Comparison of ENCODE assay signal across 8 mouse cellular contexts in the genomic region with DNA sequence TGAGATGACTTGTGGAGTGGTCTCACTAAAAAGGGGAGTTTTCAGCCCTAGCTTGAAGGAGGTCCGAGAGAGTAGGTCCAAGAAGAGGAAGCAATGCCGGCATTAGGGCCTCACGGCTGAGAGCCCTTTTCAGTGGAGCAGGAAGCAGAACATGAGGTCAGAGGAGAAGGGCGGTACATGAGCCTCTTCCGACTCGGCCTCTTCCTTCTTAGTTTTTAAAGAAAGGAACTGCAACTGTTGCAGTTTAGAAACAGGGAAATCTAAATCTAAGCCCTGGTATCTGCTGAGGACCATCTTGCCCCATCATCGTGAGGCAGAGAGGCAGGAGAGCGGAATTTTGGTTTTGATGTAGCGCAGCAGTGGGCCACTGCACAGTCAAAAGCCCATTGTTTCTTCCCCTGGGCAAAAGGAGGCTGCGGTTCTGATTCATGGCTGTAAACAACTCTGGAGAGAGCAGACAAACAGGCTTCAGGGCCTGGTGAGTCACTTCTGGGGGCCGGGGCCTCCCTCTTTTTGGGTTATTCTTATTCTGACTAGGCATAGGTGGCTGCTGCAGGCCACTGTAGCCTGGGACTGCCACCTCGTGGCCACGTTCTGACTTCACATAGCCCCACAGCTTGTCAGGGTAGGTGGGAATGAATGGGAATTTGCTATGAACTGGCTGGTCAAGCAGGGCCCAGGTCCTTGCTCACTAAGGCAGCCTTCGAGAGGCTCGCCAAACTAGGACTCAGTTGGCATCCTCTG. TPM values are rescaled to one million over a fixed set of nuclear protein-coding genes. Genes with fewer than 3 reads are reported as not detected.
DNase-seq lines count a peak whose midpoint lies in the region; ATAC-seq and TF ChIP-seq lines count a peak whose summit lies in the region.

TSS of gene Slc25a45 (plus strand) at position 191 of the 744 bp plus-strand sequence.

- H3K9me3 ChIP-seq in G1E (replicated peaks): no peaks in the 10 kb centered on the region
- H3K9me3 ChIP-seq in forebrain, embryonic 16.5 days (ENCODE audit: control insufficient read depth, low read length): no peaks in the 10 kb centered on the region

- peak; percentile 64 for DNase-seq in G1E (ENCODE audit: low spot score)
- peak; percentile 74 for DNase-seq in cerebellum, adult 11-12 months
- peak; percentile 51 for DNase-seq in heart, postnatal 25 days (ENCODE audit: low spot score)
- peak; percentile 68 to 75 for DNase-seq in layer of hippocampus, adult 2 months (ENCODE audit: low spot score in 2 of 2)
- peak; percentile 70 for DNase-seq in lung, adult 2 months
- DNase-seq in thymus, postnatal 0 days (ENCODE audit: low spot score): peak; percentile 79

- H3K36me3 ChIP-seq in G1E (replicated peaks): peaks cover 11% of the 10 kb centered on the region
- H3K36me3 ChIP-seq in forebrain, embryonic 16.5 days (ENCODE audit: control insufficient read depth, insufficient read depth): no peaks in the 10 kb centered on the region

- peaks cover 2% of the 10 kb centered on the region; the same call in 1 of the 2 replicates for H3K27me3 ChIP-seq in G1E (ENCODE audit: insufficient read depth, low read length)
- H3K27me3 ChIP-seq in forebrain, embryonic 16.5 days (replicated peaks; ENCODE audit: control insufficient read depth, insufficient read depth, low read length): no peaks in the 10 kb centered on the region

- peak within 1 kb of the TSS; percentile 44 for H3K9ac ChIP-seq in forebrain, embryonic 16.5 days (replicated peaks; ENCODE audit: low read depth, low read length)

- TF ChIP-seq CTCF in G1E (IDR thresholded peaks at IDR 0.05; ENCODE audit: low read depth, low read length): peak; percentile 41
- peak; percentile 88 for TF ChIP-seq CTCF in layer of hippocampus, adult 2 months (conservative IDR thresholded peaks at IDR 0.05)
- peak; percentile 88 for TF ChIP-seq CTCF in lung, adult 2 months (IDR thresholded peaks at IDR 0.05; ENCODE audit: insufficient read depth, low read length)
- peak; percentile 61; the same call in 1 of the 2 replicates for TF ChIP-seq CTCF in olfactory bulb, adult 2 months (IDR thresholded peaks at IDR 0.05; ENCODE audit: insufficient read depth, low read depth, low read length)

- no peak within 1 kb of the TSS for H3K4me2 ChIP-seq in forebrain, embryonic 16.5 days (ENCODE audit: low read length)

- H3K27ac ChIP-seq in forebrain, embryonic 16.5 days (ENCODE audit: low read length): 0 out of 2 replicates have a peak within 1 kb of the TSS, but pooled peaks have one; percentile 29
- peak within 1 kb of the TSS; percentile 89 for H3K27ac ChIP-seq in layer of hippocampus, adult 2 months
- peak within 1 kb of the TSS; percentile 81 for H3K27ac ChIP-seq in olfactory bulb, adult 2 months (ENCODE audit: insufficient read depth, low read depth, low read length)

- H3K4me1 ChIP-seq in G1E (ENCODE audit: insufficient read depth, low read depth, low read length): peaks cover 53% of the 10 kb centered on the region
- H3K4me1 ChIP-seq in forebrain, embryonic 16.5 days (replicated peaks; ENCODE audit: control insufficient read depth, insufficient read depth, low read length): peaks cover 15% of the 10 kb centered on the region
- H3K4me1 ChIP-seq in lung, adult 2 months (ENCODE audit: control insufficient read depth, insufficient read depth, low read length): peaks cover 14% of the 10 kb centered on the region
- peaks cover 32% of the 10 kb centered on the region for H3K4me1 ChIP-seq in olfactory bulb, adult 2 months (ENCODE audit: control insufficient read depth, insufficient read depth, low read length)

- peak within 1 kb of the TSS; percentile 1; the same call in 1 of the 2 replicates for H3K4me3 ChIP-seq in G1E (ENCODE audit: low read depth, low read length)
- H3K4me3 ChIP-seq in forebrain, embryonic 16.5 days (replicated peaks; ENCODE audit: low read length): no peak within 1 kb of the TSS
- H3K4me3 ChIP-seq in layer of hippocampus, adult 2 months: peak within 1 kb of the TSS; percentile 33
- H3K4me3 ChIP-seq in lung, adult 2 months (replicated peaks; ENCODE audit: extremely low read depth, low read depth, low read length): peak within 1 kb of the TSS; percentile 65
- peak within 1 kb of the TSS; percentile 6; the same call in 1 of the 2 replicates for H3K4me3 ChIP-seq in olfactory bulb, adult 2 months (ENCODE audit: insufficient read depth, low read depth, low read length)

- peak; percentile 60; the same call in 1 of the 2 replicates for TF ChIP-seq POLR2A in lung, adult 2 months (IDR thresholded peaks at IDR 0.05; ENCODE audit: borderline replicate concordance, extremely low read depth, low read depth, low read length)
- TF ChIP-seq POLR2A in olfactory bulb, adult 2 months (IDR thresholded peaks at IDR 0.05; ENCODE audit: insufficient read depth, low read depth, low read length): no peak

- ATAC-seq in G1E (ENCODE audit: extremely low read depth, insufficient number of reproducible peaks, low FRiP score, poor library complexity, severe bottlenecking): peak; percentile 57
- ATAC-seq in forebrain, embryonic 16.5 days: peak; percentile 36; the same call in 1 of the 2 replicates

- 43% methylated on average over 15 of the region's 15 CpGs for WGBS in forebrain, embryonic 16.5 days
- 15% methylated on average over 15 of the region's 15 CpGs for WGBS in lung, adult 2 months
- WGBS in olfactory bulb, adult 2 months: 22% methylated on average over 15 of the region's 15 CpGs

- intact Hi-C loops in heart, postnatal 25 days (cut with DNase I): loop anchor here (2.0 to 5.0 kb wide), 2 partner anchors 27 to 165 kb away; no protein-coding TSS in a partner anchor

RNA-seq across cellular contexts. Expression of gene Slc25a45, which starts in this region (rescaled TPM):
- 3.5 and 6.4 TPM in 2 replicates for total RNA-seq in G1E (2014; fragmentation: Nextera tagmentation)
- total RNA-seq in G1E (2017): 10.9 and 12.5 TPM in 2 replicates
- 0.68 and 0.93 TPM in 2 replicates for polyA plus RNA-seq in G1E (2012)
- polyA plus RNA-seq in forebrain, embryonic 16.5 days (2015; fragmentation: Nextera tagmentation; extraction: Ambion mirVana): 1.5 and 2.0 TPM in 2 replicates
- 1 to 10 TPM; 3.5 to 4.1 TPM for total RNA-seq in heart, postnatal 25 days (2021)
- total RNA-seq in layer of hippocampus, adult 2 months (2021): 1 to 10 TPM; 3.5 to 3.6 TPM
- 24.5 and 26.0 TPM in 2 replicates for polyA plus RNA-seq in lung, adult 2 months (2012; rRNA removed)
- not detected in 2 replicates for polyA plus RNA-seq in olfactory bulb, adult 2 months (2012; ENCODE audit: insufficient read depth, insufficient read length, low replicate concordance, missing spikeins)
- 11.4 and 14.6 TPM in 2 replicates for polyA plus RNA-seq in thymus, postnatal 0 days (2015; fragmentation: Nextera tagmentation; extraction: Ambion mirVana)

Comparison
In these comparisons a context has a peak if more than half of its experiments do, and no peak if none do; other contexts are left out.
1. H3K27ac ChIP-seq: peak in every context shown above with its lines; median percentile 89 in layer of hippocampus, adult 2 months; 81 in olfactory bulb, adult 2 months; 29 in forebrain, embryonic 16.5 days.